Mouse (Mus musculus) brain, embryonic 14.5 days (tissue): ENCODE results near the gene Fads3.

Experiments
- CTCF ChIP-seq: fragments of 200-500 bp; IDR thresholded peaks from 2 replicates; pipeline ENCODE4 v1.5.1; 2012; ENCODE audit warnings: inconsistent platforms, mild to moderate bottlenecking, moderate library complexity, borderline replicate concordance; ENCODE audit not compliant: insufficient read depth, insufficient read length; ENCODE audit errors: extremely low read depth
- POLR2A ChIP-seq: fragments of 200-500 bp; IDR thresholded peaks from 2 replicates; pipeline ENCODE4 v1.6.1; 2012; ENCODE audit warnings: mild to moderate bottlenecking, inconsistent platforms, borderline replicate concordance; ENCODE audit not compliant: poor library complexity, insufficient read depth, insufficient read length, severe bottlenecking; ENCODE audit errors: extremely low read depth

DNA sequence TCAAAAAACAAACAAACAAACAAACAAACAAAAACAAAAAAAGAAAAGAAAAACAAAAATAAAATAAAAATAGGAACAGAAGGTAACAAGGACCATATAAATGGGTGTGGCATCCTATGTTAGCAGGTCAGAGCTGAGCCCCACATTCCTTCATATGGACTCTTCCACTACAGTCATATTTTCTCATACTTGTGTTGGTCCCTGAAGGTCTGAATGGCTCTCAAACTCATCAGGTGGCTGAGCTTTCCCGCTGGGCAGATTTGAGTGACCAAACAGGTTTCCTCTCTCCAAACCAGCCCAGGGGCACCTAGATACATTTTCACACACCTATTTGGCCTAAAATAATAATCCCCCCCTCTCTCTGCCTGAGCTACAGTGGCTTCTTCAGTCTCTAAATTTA lies 30.0 kb upstream of the Fads3 start:
- no peak for TF ChIP-seq CTCF
- no peak for TF ChIP-seq POLR2A
